ENCODE assay signal across 8 mouse cellular contexts in the genomic region with DNA sequence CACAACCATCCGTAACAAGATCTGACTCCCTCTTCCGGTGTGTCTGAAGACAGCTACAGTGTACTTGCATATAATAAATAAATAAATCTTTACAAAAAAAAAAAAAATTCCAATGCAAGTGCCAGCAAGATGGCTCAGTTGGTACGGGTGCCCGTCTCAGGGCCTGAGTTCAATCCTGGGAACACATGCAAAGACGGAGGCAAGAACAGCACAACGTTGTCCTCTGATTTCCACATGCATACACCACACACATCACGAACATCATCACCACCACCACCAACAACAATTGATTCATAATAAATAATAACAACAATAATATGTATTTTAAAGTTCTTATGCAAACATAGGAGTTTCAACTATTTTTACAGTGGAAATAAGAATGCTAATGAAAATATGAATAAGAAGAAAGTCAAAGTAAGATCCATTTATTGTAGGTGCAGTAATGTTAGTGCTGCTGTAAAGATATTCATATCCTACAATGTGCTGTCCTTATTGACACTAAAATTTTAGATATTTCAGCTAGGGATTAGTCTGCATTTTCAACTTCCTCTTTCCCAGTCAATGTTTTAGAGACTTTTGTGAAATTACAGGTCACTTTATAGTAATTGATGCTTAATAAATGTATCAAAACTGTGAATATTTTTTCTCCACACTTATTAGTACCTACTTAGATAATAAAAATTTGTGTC. TPM values are rescaled to one million over a fixed set of nuclear protein-coding genes. Genes with fewer than 3 reads are reported as not detected.
DNase-seq lines count a peak whose midpoint lies in the region; ATAC-seq and TF ChIP-seq lines count a peak whose summit lies in the region.

No protein-coding gene starts in this region.

- H3K9me3 ChIP-seq in heart, embryonic 12.5 days (replicated peaks): no peaks in the 10 kb centered on the region
- no peaks in the 10 kb centered on the region for H3K9me3 ChIP-seq in forebrain, postnatal 0 days (ENCODE audit: low read length)
- no peaks in the 10 kb centered on the region for H3K9me3 ChIP-seq in midbrain, embryonic 10.5 days (replicated peaks)

- 71% methylated on average over 7 of the region's 7 CpGs for WGBS in heart, embryonic 12.5 days
- WGBS in forebrain, postnatal 0 days: 40% methylated on average over 7 of the region's 7 CpGs
- WGBS in midbrain, embryonic 10.5 days: 74% methylated on average over 7 of the region's 7 CpGs

- H3K4me2 ChIP-seq in heart, embryonic 12.5 days: peak overlapping the region; percentile 51
- peak overlapping the region; percentile 53 for H3K4me2 ChIP-seq in forebrain, postnatal 0 days (ENCODE audit: low read depth)

- DNase-seq in heart, adult 9 months (ENCODE audit: low spot score in 2 of 2): no peak
- DNase-seq in CD4-positive helper T cell, adult 2 months (ENCODE audit: low read depth, low spot score): peak; percentile 18
- no peak for DNase-seq in forebrain, postnatal 0 days
- DNase-seq in midbrain, embryonic 10.5 days (ENCODE audit: low spot score): no peak
- no peak for DNase-seq in spleen, adult 18-20 months
- DNase-seq in retina, embryonic 14.5 days (ENCODE audit: low spot score): no peak

- 0 out of 2 replicates have a peak overlapping the region, but pooled peaks have one; percentile 6 for H3K4me3 ChIP-seq in heart, embryonic 12.5 days
- peak overlapping the region; percentile 97 for H3K4me3 ChIP-seq in forebrain, postnatal 0 days (ENCODE audit: low read depth, low read length)
- H3K4me3 ChIP-seq in midbrain, embryonic 10.5 days: peak overlapping the region; percentile 100; the same call in 1 of the 2 replicates

- H3K4me1 ChIP-seq in heart, embryonic 12.5 days (replicated peaks): peaks cover 42% of the 10 kb centered on the region
- peaks cover 27% of the 10 kb centered on the region for H3K4me1 ChIP-seq in forebrain, postnatal 0 days (ENCODE audit: insufficient read depth)
- H3K4me1 ChIP-seq in midbrain, embryonic 10.5 days: peaks cover 69% of the 10 kb centered on the region

- no peaks in the 10 kb centered on the region for H3K27me3 ChIP-seq in heart, embryonic 12.5 days (replicated peaks)
- no peaks in the 10 kb centered on the region for H3K27me3 ChIP-seq in forebrain, postnatal 0 days (ENCODE audit: insufficient read depth, low read length)
- no peaks in the 10 kb centered on the region for H3K27me3 ChIP-seq in midbrain, embryonic 10.5 days (ENCODE audit: low read depth, poor library complexity, severe bottlenecking)

- TF ChIP-seq CTCF in forebrain, postnatal 0 days (IDR thresholded peaks at IDR 0.05; ENCODE audit: low read depth): peak; percentile 33; the same call in 1 of the 2 replicates

- H3K27ac ChIP-seq in heart, embryonic 12.5 days (ENCODE audit: poor library complexity, severe bottlenecking): no peak overlapping the region
- peak overlapping the region; percentile 22; the same call in 1 of the 2 replicates for H3K27ac ChIP-seq in forebrain, postnatal 0 days (ENCODE audit: low read depth, low read length)
- no peak overlapping the region for H3K27ac ChIP-seq in midbrain, embryonic 10.5 days (replicated peaks)

- no peak overlapping the region for H3K9ac ChIP-seq in heart, embryonic 12.5 days
- no peak overlapping the region for H3K9ac ChIP-seq in forebrain, postnatal 0 days

- no peak for ATAC-seq in heart, embryonic 12.5 days (ENCODE audit: insufficient number of reproducible peaks, low FRiP score)
- no peak for ATAC-seq in forebrain, postnatal 0 days
- ATAC-seq in inflammation-experienced regulatory T-cells, adult 6 months: no peak

- no peaks in the 10 kb centered on the region for H3K36me3 ChIP-seq in heart, embryonic 12.5 days
- no peaks in the 10 kb centered on the region for H3K36me3 ChIP-seq in forebrain, postnatal 0 days (ENCODE audit: insufficient read depth)
- no peaks in the 10 kb centered on the region for H3K36me3 ChIP-seq in midbrain, embryonic 10.5 days

RNA-seq across cellular contexts. Expression of gene Cdk17, which starts 2.4 kb away (rescaled TPM):
- polyA plus RNA-seq in heart, embryonic 12.5 days (2016; fragmentation: Nextera tagmentation; extraction: Ambion mirVana): 25.2 and 27.1 TPM in 2 replicates
- total RNA-seq in forebrain, postnatal 0 days (2014; rRNA removed): 119 and 149 TPM in 2 replicates
- polyA plus RNA-seq in forebrain, postnatal 0 days (2015; fragmentation: Nextera tagmentation; extraction: Ambion mirVana): 39.2 and 46.8 TPM in 2 replicates
- polyA plus RNA-seq in midbrain, embryonic 10.5 days (2016; fragmentation: Nextera tagmentation; extraction: Ambion mirVana): 20.1 and 24.3 TPM in 2 replicates
- polyA plus RNA-seq in inflammation-experienced regulatory T-cells, adult 6 months (2017; shearing (Covaris generic)): 10 to 100 TPM; 40.0 to 51.5 (median 43.0) TPM

Comparison
In these comparisons a context has a peak if more than half of its experiments do, and no peak if none do; other contexts are left out.
1. H3K4me3 ChIP-seq: peak in every context shown above with its lines; median percentile 100 in midbrain, embryonic 10.5 days; 97 in forebrain, postnatal 0 days; 6 in heart, embryonic 12.5 days.